Mouse (Mus musculus): Measurements from ENCODE around the gene Dolpp1. TPM values are rescaled to one million over a fixed set of nuclear protein-coding genes. Genes with fewer than 3 reads are reported as not detected.

Gene Dolpp1
- total RNA-seq (2023) = 19.8 TPM

GRCm38 (mm10) chr2:30392114-30392576, at the start of gene Dolpp1:
Gene Dolpp1 (plus strand): TSS chr2:30392254.

GRCm38 (mm10) chr2:30358533-30359531, 33.2 kb upstream of the Dolpp1 start, which contains the start of gene Sh3glb2:
Gene Sh3glb2 (minus strand): TSS chr2:30359337.

GRCm38 (mm10) chr2:30363773-30364650, 28.0 kb upstream of the Dolpp1 start, which contains the start of gene Miga2:
Gene Miga2 (plus strand): TSS chr2:30364233.

GRCm38 (mm10) chr2:30415157-30415935, 23.3 kb downstream of the Dolpp1 start, which contains the start of gene Crat:
Gene Crat (minus strand): TSS chr2:30415813.

GRCm38 (mm10) chr2:30415936-30416648, 24.0 kb downstream of the Dolpp1 start, which contains the start of gene Ptpa:
Gene Ptpa (plus strand): TSS chr2:30416039.

Other genes starting within 250 kb of the Dolpp1 start
- gene Endog, start 220.8 kb upstream of the Dolpp1 start, total RNA-seq (2023) = 13.2 TPM
- gene Spout1, start 213.8 kb upstream of the Dolpp1 start, total RNA-seq (2023) = 19.0 TPM
- 12.2 TPM for gene Kyat1, start 186.4 kb upstream of the Dolpp1 start, total RNA-seq (2023)
- gene Lrrc8a, start 154.5 kb upstream of the Dolpp1 start, total RNA-seq (2023) = 64.4 TPM
- gene Gm28035, start 151.7 kb upstream of the Dolpp1 start, total RNA-seq (2023) = 6.5 TPM
- gene Phyhd1, start 126.1 kb upstream of the Dolpp1 start, total RNA-seq (2023) = 11.6 TPM
- not detected for gene Gm28038, start 111.2 kb upstream of the Dolpp1 start, total RNA-seq (2023)
- gene Dolk, start 105.9 kb upstream of the Dolpp1 start, total RNA-seq (2023) = 9.9 TPM
- gene Nup188, start 105.9 kb upstream of the Dolpp1 start, total RNA-seq (2023) = 48.7 TPM
- gene Sh3glb2, start 32.9 kb upstream of the Dolpp1 start, total RNA-seq (2023) = 78.6 TPM
- 10.7 TPM for gene Miga2, start 28.0 kb upstream of the Dolpp1 start, total RNA-seq (2023)
- gene Crat, start 23.6 kb downstream of the Dolpp1 start, total RNA-seq (2023) = 8.3 TPM
- gene Ptpa, start 23.8 kb downstream of the Dolpp1 start, total RNA-seq (2023) = 79.2 TPM
- gene Ier5l, start 82.0 kb downstream of the Dolpp1 start, total RNA-seq (2023) = 0.82 TPM
- gene Cstad, start 202.8 kb downstream of the Dolpp1 start, total RNA-seq (2023) = 2.2 TPM